Mouse (Mus musculus): ENCODE results near the gene Gm10135.
A peak's percentile ranks its signal among the peaks of the same experiment; 100 is the strongest.
"Not testable (repeated sequence)": the region's sequence is repeated elsewhere in the genome, so short reads cannot be mapped to it uniquely, and the experiment has no call there.

Gm10135 gene

GRCm38 (mm10) chr5:72974602-72975001 is at the start of gene Gm10135:
Gm10135 (minus strand) TSS chr5:72974702.
- no peak for DNase-seq (ENCODE audit: low read depth, low spot score)

GRCm38 (mm10) chr5:73023801-73024200 is 49.3 kb upstream of the Gm10135 start:
- no peak for DNase-seq (ENCODE audit: low read depth, low spot score)

- DNase-seq (ENCODE audit: low read depth, low spot score): no peak
Measured at GRCm38 (mm10) chr5:73014745-73015144, 40.2 kb upstream of the Gm10135 start.

GRCm38 (mm10) chr5:73013611-73014287 is 39.2 kb upstream of the Gm10135 start:
- not testable (repeated sequence) for DNase-seq (ENCODE audit: low read depth, low spot score)

GRCm38 (mm10) chr5:73012884-73013610 is 38.5 kb upstream of the Gm10135 start:
- not testable (repeated sequence) for DNase-seq (ENCODE audit: low read depth, low spot score)

GRCm38 (mm10) chr5:73011806-73012205 is 37.3 kb upstream of the Gm10135 start:
- not testable (repeated sequence) for DNase-seq (ENCODE audit: low read depth, low spot score)

GRCm38 (mm10) chr5:73008230-73008629 is 33.7 kb upstream of the Gm10135 start:
- not testable (repeated sequence) for DNase-seq (ENCODE audit: low read depth, low spot score)

- no peak for DNase-seq (ENCODE audit: low read depth, low spot score)
Measured at GRCm38 (mm10) chr5:73007582-73007959, 33.1 kb upstream of the Gm10135 start.

GRCm38 (mm10) chr5:73006784-73007581 is 32.5 kb upstream of the Gm10135 start, which contains the start of gene Slc10a4:
Slc10a4 (plus strand) TSS chr5:73006883.
- DNase-seq (ENCODE audit: low read depth, low spot score): peak; percentile 22

GRCm38 (mm10) chr5:73004046-73004445 is 29.5 kb upstream of the Gm10135 start:
- DNase-seq (ENCODE audit: low read depth, low spot score): no peak

- not testable (repeated sequence) for DNase-seq (ENCODE audit: low read depth, low spot score)
Measured at GRCm38 (mm10) chr5:72998546-72998945, 24.0 kb upstream of the Gm10135 start.

GRCm38 (mm10) chr5:72995379-72995778 is 20.9 kb upstream of the Gm10135 start:
- DNase-seq (ENCODE audit: low read depth, low spot score): no peak

GRCm38 (mm10) chr5:72994928-72995327 is 20.4 kb upstream of the Gm10135 start:
- DNase-seq (ENCODE audit: low read depth, low spot score): no peak

- DNase-seq (ENCODE audit: low read depth, low spot score): no peak
Measured at GRCm38 (mm10) chr5:72994424-72994823, 19.9 kb upstream of the Gm10135 start.

- no peak for DNase-seq (ENCODE audit: low read depth, low spot score)
Measured at GRCm38 (mm10) chr5:72992474-72992873, 18.0 kb upstream of the Gm10135 start.

- DNase-seq (ENCODE audit: low read depth, low spot score): no peak
Measured at GRCm38 (mm10) chr5:72989756-72990155, 15.3 kb upstream of the Gm10135 start.

- DNase-seq (ENCODE audit: low read depth, low spot score): no peak
Measured at GRCm38 (mm10) chr5:72987786-72988185, 13.3 kb upstream of the Gm10135 start.

GRCm38 (mm10) chr5:72984091-72984490 is 9.6 kb upstream of the Gm10135 start:
- peak; percentile 65 for DNase-seq (ENCODE audit: low read depth, low spot score)

- DNase-seq (ENCODE audit: low read depth, low spot score): no peak
Measured at GRCm38 (mm10) chr5:72976539-72976938, 2.0 kb upstream of the Gm10135 start.

GRCm38 (mm10) chr5:72975996-72976395 is 1.5 kb upstream of the Gm10135 start:
- no peak for DNase-seq (ENCODE audit: low read depth, low spot score)

- DNase-seq (ENCODE audit: low read depth, low spot score): no peak
Measured at GRCm38 (mm10) chr5:72972934-72973333, 1.6 kb downstream of the Gm10135 start.

- no peak for DNase-seq (ENCODE audit: low read depth, low spot score)
Measured at GRCm38 (mm10) chr5:72972435-72972834, 2.1 kb downstream of the Gm10135 start.
